Mouse (Mus musculus) layer of hippocampus, adult 2 months (tissue): ENCODE results near the gene Dcakd. TPM values are rescaled to one million over a fixed set of nuclear protein-coding genes. Genes with fewer than 3 reads are reported as not detected.

Experiments
- DNase-seq, 2 experiments: peaks; one replicate each; pipeline ENCODE4 v3.0.0; 2022; ENCODE audit warnings: low spot score in 2 of 2
- H3K27ac ChIP-seq: fragments of 200-600 bp; 2 replicates; pipeline ENCODE4 v1.8.1; 2022
- H3K4me3 ChIP-seq: fragments of 200-600 bp; 2 replicates; pipeline ENCODE4 v1.8.1; 2022; ENCODE audit warnings: mild to moderate bottlenecking
- CTCF ChIP-seq: fragments of 200-600 bp; conservative IDR thresholded peaks from 2 replicates; pipeline ENCODE4 v1.8.1; 2022; ENCODE audit warnings: antibody characterized with exemption, mild to moderate bottlenecking, moderate library complexity
- total RNA-seq, 2 experiments: library from RNA; stranded (reverse); gene quantifications; 2 replicates each; pipeline ENCODE4 v1.2.3; 2021

The Dcakd gene
- total RNA-seq, 2 experiments from 2014 or later = 77.1 to 80.3 TPM

DNA sequence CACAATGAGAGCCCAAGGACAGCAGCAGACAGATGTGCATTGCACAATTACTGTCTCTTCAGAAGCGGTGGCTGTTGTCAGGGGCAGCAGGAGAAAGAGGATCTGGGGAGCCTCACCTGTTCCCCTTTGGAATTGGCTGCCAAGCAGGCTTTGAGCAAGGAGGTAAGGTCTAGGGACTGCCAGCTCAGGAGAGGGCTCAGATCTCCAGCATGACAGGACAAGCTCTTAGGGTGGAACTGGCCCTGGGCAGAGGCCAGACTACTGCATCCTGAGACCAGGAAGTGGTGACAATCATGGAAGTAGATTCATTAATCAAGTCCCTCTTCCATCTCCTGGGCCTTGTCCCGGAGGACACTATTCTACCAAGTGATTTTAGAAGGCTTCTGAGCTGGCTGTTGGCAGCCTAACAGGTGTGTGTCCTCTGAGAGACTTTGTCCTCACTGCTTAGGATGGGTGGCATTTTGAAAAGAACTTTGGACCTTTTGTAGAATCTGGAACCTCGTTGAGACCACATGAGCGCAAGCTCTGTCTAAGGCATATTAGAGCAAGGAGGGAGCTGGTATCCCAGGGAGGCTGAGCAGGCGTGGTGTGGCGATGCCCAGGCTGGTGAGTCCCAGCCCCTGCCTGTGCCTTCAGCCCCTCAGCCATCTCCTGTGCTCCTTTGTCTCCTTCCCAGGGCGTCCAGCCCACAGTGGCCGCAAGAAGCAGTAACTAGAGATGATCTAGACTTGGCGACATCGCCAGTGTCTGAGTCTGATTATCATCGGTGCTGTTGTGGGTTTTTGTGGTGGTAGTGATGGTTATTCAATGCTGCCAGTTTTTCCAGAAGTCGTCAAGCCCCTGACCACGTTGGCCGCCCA is 38.3 kb upstream of the Dcakd start:
- no peak for TF ChIP-seq CTCF
- no peak overlapping the region for H3K4me3 ChIP-seq
- no peak for DNase-seq
- 0 out of 2 replicates have a peak overlapping the region, but pooled peaks have one; percentile 11 for H3K27ac ChIP-seq

GRCm38 (mm10) chr11:103058499-103059085 is 30.5 kb upstream of the Dcakd start:
- Histone ChIP-seq H3K4me3 (no peak overlapping the region), H3K27ac (peak overlapping the region; percentile 61; the same call in 1 of the 2 replicates)
- TF ChIP-seq CTCF = no peak; the same call in 1 of the 2 replicates
- no peak for DNase-seq

DNA sequence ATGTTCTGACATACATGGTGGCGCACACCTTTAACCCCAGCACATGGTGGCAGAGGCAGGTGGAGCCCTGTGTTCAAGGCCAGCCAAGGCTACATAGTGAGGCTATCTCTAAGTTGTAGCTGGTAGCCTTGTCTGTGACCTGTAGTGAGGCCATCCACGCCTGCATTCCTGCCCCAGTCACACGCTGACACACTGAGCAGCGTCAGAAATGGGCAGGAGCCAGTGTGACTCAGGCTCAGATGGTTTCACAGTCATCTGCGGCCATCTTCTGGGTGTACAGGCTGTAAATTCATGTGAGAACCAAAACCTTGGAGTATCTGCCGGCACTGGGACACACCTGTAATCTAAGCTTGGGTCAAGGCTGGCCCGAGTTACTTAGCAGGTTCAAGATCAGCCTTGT is 28.5 kb upstream of the Dcakd start:
- TF ChIP-seq CTCF = no peak
- peak overlapping the region; percentile 52; the same call in 1 of the 2 replicates for H3K27ac ChIP-seq
- no peak overlapping the region for H3K4me3 ChIP-seq
- DNase-seq = no peak

DNA sequence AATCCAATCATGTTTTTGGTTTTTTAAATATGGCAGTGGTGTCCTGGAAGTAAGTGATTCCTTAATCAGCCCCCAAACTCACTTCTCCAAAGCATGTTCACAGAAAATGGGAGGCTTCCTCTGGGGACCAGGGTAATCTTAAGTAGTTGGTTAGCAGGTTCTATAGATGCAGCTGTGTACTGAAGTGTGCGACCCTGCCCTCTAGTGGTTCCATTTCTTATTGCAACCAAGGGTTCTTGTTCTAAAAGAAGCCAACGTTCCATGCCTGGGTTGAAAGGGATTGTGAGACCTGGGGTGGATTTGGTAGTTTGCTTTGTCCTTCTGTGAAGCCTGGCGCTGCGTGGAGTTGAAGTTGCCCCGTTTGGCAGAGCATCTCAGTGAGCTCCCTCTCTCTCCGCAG is 26.7 kb upstream of the Dcakd start:
- H3K27ac ChIP-seq = 0 out of 2 replicates have a peak overlapping the region, but pooled peaks have one; percentile 28
- TF ChIP-seq CTCF = peak; percentile 90
- no peak overlapping the region for H3K4me3 ChIP-seq
- peak; percentile 80 to 85 for DNase-seq

- Histone ChIP-seq H3K4me3 (no peak overlapping the region), H3K27ac (peak overlapping the region; percentile 78)
- no peak for DNase-seq
- TF ChIP-seq CTCF = no peak
Measured at GRCm38 (mm10) chr11:103053191-103054076, 25.3 kb upstream of the Dcakd start.

DNA sequence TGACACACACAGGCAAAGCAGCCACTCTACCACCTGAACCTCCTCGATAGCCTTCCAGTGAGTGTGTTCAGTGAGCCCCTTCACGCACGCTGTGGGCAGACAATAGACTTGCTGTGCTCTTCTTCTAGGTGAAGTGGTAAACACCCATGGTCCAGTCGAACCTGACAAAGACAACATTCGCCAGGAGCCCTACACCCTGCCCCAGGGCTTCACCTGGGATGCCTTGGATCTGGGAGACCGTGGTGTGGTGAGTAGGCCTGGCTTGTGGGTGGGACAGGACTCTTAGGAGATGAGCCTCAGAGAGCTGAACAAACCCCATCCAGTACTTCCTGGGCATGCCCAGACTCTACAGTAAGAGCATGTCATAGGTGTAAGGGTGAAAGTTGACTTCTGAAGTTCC is 23.9 kb upstream of the Dcakd start:
- H3K4me3 ChIP-seq = no peak overlapping the region
- no peak for TF ChIP-seq CTCF
- no peak for DNase-seq
- peak overlapping the region; percentile 78 for H3K27ac ChIP-seq

- peak in 1 of 2 experiments; percentile 51 for DNase-seq
- Histone ChIP-seq H3K27ac (peak overlapping the region; percentile 78), H3K4me3 (no peak overlapping the region)
- 0 out of 2 replicates have a peak, but pooled peaks have one; percentile 15 for TF ChIP-seq CTCF
Measured at GRCm38 (mm10) chr11:103051249-103051691, 23.1 kb upstream of the Dcakd start.

DNA sequence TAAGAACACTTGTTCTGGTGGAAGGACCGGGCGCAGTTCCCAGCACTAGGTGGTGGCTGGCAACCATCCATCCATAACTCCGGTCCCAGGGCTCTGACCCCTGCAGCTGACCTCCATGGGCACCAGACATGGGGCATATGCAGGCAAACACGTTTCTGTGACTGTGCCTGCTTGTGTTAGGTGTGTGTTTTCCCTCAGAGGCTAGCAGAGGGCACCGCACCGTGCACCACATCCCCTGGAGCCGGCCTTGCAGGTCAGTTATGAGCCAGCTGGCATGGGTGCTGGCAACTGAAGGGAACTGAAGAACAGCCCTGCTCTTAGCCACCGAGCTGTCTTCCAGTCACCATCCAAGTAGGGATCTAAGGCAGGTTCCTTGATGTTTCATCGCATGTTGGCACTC is 22.0 kb upstream of the Dcakd start:
- peak overlapping the region; percentile 78 for H3K27ac ChIP-seq
- no peak for TF ChIP-seq CTCF
- no peak overlapping the region for H3K4me3 ChIP-seq
- no peak for DNase-seq

GRCm38 (mm10) chr11:103049611-103050010 is 21.5 kb upstream of the Dcakd start:
- Histone ChIP-seq H3K27ac (peak overlapping the region; percentile 78), H3K4me3 (no peak overlapping the region)
- no peak for TF ChIP-seq CTCF
- DNase-seq = no peak

- Histone ChIP-seq H3K27ac (peak overlapping the region; percentile 73), H3K4me3 (no peak overlapping the region)
- DNase-seq = no peak
- no peak for TF ChIP-seq CTCF
Measured at GRCm38 (mm10) chr11:103046286-103046685, 18.2 kb upstream of the Dcakd start.

- no peak for DNase-seq
- TF ChIP-seq CTCF = no peak
- Histone ChIP-seq H3K27ac (peak overlapping the region; percentile 83; the same call in 1 of the 2 replicates), H3K4me3 (no peak overlapping the region)
Measured at GRCm38 (mm10) chr11:103043982-103044381, 15.8 kb upstream of the Dcakd start.

DNA sequence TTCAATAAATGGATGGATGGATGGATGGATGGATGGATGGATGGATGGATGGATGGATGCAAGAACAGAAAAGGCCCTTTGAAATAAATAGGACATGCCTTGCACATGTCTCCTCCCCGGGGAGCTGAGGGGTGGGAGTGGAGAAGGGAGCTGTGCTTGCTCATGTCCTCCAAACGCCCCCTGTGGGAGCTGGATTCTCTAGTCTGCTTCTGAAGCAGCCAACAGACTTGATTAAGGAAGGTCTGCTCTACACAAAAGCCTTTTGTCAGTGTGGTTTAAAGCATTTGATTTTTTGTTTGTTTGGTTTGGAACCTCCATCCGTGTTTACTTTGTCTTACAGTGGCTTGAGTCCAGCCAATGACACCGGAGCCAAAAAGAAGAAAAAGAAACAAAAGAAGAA is 14.7 kb upstream of the Dcakd start:
- Histone ChIP-seq H3K27ac (peak overlapping the region; percentile 83), H3K4me3 (no peak overlapping the region)
- peak; percentile 43 for TF ChIP-seq CTCF
- DNase-seq = no peak

- Histone ChIP-seq H3K27ac (peak overlapping the region; percentile 91), H3K4me3 (peak overlapping the region; percentile 17; the same call in 1 of the 2 replicates)
- TF ChIP-seq CTCF = no peak
- peak; percentile 57 to 66 for DNase-seq
Measured at GRCm38 (mm10) chr11:103038037-103038436, 9.9 kb upstream of the Dcakd start.
